Mouse (Mus musculus) lung, postnatal 10 days (tissue): ENCODE measurements around the gene Pqlc2.

Experiments
- DNase-seq: peaks from one replicate; pipeline ENCODE4 v3.0.0; 2021

Gene Pqlc2

GRCm38 (mm10) chr4:139259302-139259871 lies 51.1 kb downstream of the Pqlc2 start:
- DNase-seq, result peak; percentile 51

GRCm38 (mm10) chr4:139258621-139259301 lies 51.7 kb downstream of the Pqlc2 start:
- peak; percentile 17 for DNase-seq

GRCm38 (mm10) chr4:139256708-139257107 lies 53.8 kb downstream of the Pqlc2 start:
- no peak for DNase-seq

DNA sequence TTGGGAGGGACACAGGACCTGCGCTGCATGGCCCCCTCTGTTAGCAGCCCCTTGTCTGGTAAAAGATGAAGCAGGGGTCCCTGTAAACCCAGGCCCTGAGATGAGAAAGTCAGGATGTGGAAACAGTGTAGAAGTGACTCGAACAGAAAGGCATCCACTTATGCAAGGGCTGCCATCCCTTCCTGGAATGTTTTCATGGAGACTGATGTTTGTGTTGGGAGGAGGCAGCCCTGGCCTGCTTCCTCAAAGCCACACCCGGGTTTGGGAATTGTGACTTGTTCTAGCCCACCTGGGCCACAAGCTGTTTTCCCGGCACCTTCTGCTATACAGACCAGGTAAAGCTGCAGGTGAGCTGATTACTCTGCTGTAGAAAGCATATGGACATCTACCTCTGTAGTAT lies 54.4 kb downstream of the Pqlc2 start:
- DNase-seq, result peak; percentile 31

DNA sequence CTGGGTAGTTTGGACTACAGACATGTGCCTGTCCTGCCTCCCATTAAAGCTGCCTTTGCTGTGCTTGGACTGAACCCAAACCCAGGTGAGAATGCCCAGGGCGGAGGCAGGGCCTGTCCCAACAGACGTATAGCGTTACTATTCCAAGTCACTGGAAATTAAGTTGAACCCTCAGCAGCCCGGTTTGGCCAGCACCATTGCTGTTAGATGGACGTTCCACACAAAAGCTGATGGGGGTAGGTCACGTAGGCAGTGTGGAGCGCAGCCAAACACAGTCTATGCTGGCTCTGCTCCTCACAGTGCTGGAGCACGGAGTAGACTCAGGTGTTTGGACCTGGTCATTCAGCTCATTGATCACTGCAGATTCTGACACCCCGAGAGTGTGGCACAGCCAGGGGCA lies 57.3 kb downstream of the Pqlc2 start:
- no peak for DNase-seq

DNA sequence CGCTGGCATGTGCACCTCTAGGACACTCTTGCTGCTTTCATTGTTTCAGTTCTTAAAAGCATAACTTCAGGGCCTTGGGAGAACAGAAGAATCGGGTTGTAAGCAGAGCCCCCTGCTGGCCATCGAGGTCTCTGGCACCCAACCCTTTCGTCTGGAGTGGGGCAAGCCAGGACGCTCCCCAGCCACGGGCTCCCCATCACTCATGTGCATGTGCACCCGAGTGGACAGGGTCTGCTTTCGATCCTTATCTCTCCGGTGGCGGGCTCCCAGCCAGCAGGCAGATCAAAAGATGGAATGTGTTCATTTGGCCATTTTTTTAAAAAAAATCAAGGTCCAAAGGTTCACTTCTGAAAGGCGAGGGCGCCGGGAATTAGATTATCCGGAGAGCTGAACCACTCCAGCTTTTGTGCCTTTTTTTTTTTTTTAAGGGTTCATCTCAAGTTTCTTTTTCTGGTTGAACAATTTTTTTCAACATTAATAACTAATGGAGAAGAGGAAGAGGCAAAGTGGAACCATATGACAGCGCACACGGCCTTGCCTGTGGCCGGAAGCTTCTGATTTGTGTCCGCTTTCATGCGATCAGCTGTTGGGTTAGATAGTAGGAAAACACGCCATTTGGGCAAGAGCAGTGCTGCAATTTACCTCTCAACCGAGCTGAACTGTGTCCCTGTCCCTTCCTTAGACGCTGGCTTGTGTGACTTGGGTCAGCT lies 58.3 kb downstream of the Pqlc2 start:
- peak; percentile 87 for DNase-seq

DNA sequence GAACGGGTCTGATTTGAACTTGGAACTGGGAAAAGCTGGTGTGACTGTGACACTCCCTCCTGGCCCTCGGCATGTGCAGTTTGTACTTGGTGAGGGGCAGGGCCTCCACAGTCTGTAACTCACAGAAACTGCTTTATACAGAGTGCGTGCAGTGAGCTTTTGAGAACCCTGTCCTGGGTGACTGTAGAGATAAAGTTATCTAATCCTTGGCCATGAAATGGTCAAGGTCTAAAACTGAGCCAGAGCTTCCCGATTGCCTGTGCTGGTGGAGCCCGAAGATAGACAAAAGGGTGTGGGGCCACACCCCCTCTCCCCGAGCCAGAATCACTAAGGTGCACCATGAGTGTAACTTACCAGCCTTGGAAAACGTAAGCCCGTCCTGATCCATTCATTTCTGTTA lies 59.6 kb downstream of the Pqlc2 start:
- DNase-seq, result no peak

GRCm38 (mm10) chr4:139250043-139250442 lies 60.5 kb downstream of the Pqlc2 start:
- peak; percentile 57 for DNase-seq

DNA sequence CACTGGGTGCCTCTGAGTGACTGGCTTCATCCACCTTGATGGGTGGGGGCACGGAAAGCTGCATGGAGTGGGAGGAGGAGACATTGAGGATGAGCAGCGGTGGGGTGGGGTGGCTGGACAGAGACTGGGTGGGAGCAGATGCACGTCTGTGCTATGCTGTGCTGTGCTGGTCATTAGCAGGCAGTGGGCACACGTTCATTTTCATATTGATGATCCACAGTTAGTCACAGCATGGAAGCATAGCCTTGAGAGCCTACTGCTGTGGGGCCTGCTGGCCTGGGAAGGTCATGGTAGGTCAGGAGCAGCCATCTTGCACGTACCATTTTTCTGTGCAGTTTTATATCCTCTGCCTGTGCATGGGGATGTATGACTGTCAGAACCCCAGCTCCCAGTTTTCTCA lies 61.8 kb downstream of the Pqlc2 start:
- DNase-seq, result no peak

DNA sequence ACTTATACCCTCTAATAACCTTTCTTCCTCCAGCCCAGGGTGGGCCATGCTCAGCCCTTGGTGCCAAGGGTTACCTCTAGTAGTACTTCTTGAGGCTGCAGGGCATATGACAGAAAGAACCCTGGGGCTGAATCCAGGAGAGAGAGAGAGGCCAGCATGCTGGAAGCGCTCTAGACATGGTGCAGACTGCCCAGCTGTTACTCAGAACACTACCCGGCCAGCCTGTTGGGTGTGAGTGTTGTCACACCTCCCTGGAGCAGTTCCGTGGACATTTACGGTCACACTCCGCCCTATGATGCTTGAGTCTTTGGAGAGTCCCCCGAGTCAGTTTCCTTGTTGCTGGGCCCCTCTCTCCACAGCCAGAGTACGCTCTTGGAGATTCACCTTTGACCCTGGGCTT lies 62.5 kb downstream of the Pqlc2 start:
- DNase-seq, result peak; percentile 34

GRCm38 (mm10) chr4:139246130-139246877 lies 64.2 kb downstream of the Pqlc2 start:
- no peak for DNase-seq

GRCm38 (mm10) chr4:139245534-139245933 lies 65.0 kb downstream of the Pqlc2 start:
- DNase-seq, result no peak

DNA sequence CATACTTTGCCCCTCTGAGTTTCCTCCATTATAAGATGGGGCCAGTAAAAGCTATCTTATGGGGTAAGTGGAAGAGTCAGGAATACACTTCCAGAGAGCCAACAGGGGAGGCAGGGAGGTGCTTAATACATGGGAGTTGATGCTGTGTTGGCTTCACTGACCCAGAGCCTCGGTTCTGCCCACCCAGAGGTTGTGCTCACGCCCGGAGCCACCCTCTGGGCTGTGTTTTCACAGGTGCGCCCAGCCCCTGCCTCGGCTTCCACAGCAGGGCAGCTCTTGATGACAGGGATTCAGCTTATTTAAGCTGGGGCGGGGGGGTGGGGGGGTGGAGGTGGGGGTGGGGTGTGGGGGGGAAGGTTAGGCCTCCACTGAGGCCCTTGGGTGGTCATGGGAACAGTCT lies 65.7 kb downstream of the Pqlc2 start:
- no peak for DNase-seq

DNA sequence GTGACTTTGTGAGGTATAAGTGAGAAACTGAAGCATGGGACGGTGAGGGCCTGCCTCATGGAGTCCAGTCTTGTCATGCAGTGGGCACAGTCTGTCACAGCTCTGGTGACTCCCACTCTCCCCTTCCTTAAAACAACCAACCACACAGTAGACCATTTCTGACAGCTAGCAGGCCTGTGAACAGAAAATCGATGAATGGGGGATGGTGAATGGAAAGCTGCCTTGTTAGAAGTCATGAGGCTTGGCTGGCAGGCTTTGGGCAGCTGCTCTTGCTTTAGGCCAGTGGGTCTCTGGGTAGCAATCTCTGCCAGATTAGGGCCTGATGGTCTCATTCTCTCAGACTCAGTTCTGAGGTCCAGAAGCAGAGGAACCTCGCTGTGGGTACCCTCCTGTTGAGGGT lies 66.3 kb downstream of the Pqlc2 start:
- no peak for DNase-seq
